Mouse (Mus musculus): ENCODE results near the gene Grap2.

Gene Grap2

GRCm38 (mm10) chr15:80639071-80639702 lies 66.8 kb downstream of the Grap2 start:
- DNase-seq (ENCODE audit: low spot score), result peak; percentile 15

- DNase-seq (ENCODE audit: low spot score), result no peak
Observed at GRCm38 (mm10) chr15:80639874-80640273, 67.5 kb downstream of the Grap2 start.

- no peak for DNase-seq (ENCODE audit: low spot score)
Observed at GRCm38 (mm10) chr15:80641702-80642435, 69.5 kb downstream of the Grap2 start.

- DNase-seq (ENCODE audit: low spot score), result no peak
Observed at GRCm38 (mm10) chr15:80645006-80645797, 72.8 kb downstream of the Grap2 start.

GRCm38 (mm10) chr15:80648977-80649606 lies 76.7 kb downstream of the Grap2 start:
- no peak for DNase-seq (ENCODE audit: low spot score)

GRCm38 (mm10) chr15:80650412-80650811 lies 78.0 kb downstream of the Grap2 start:
- DNase-seq (ENCODE audit: low spot score), result no peak

GRCm38 (mm10) chr15:80653865-80654264 lies 81.5 kb downstream of the Grap2 start:
- DNase-seq (ENCODE audit: low spot score), result no peak

GRCm38 (mm10) chr15:80658815-80659471 lies 86.5 kb downstream of the Grap2 start:
- peak; percentile 32 for DNase-seq (ENCODE audit: low spot score)

GRCm38 (mm10) chr15:80660963-80661362 lies 88.6 kb downstream of the Grap2 start:
- no peak for DNase-seq (ENCODE audit: low spot score)

GRCm38 (mm10) chr15:80664444-80664843 lies 92.0 kb downstream of the Grap2 start:
- DNase-seq (ENCODE audit: low spot score), result no peak

- peak; percentile 56 for DNase-seq (ENCODE audit: low spot score)
Observed at GRCm38 (mm10) chr15:80671295-80672252, 99.2 kb downstream of the Grap2 start, which contains the start of gene Fam83f. Fam83f (plus strand) TSS chr15:80671847.

- no peak for DNase-seq (ENCODE audit: low spot score)
Observed at GRCm38 (mm10) chr15:80672810-80673209, 100.4 kb downstream of the Grap2 start.

GRCm38 (mm10) chr15:80673337-80674095 lies 101.1 kb downstream of the Grap2 start:
- no peak for DNase-seq (ENCODE audit: low spot score)

GRCm38 (mm10) chr15:80674700-80675099 lies 102.3 kb downstream of the Grap2 start:
- DNase-seq (ENCODE audit: low spot score), result no peak

GRCm38 (mm10) chr15:80679515-80680215 lies 107.3 kb downstream of the Grap2 start:
- DNase-seq (ENCODE audit: low spot score), result no peak

GRCm38 (mm10) chr15:80680347-80681030 lies 108.1 kb downstream of the Grap2 start:
- no peak for DNase-seq (ENCODE audit: low spot score)

- DNase-seq (ENCODE audit: low spot score), result no peak
Observed at GRCm38 (mm10) chr15:80681466-80681881, 109.1 kb downstream of the Grap2 start.

GRCm38 (mm10) chr15:80682343-80682742 lies 109.9 kb downstream of the Grap2 start:
- no peak for DNase-seq (ENCODE audit: low spot score)
